Mouse (Mus musculus): ENCODE results near the gene Ercc6l2.

Gene Ercc6l2

DNA sequence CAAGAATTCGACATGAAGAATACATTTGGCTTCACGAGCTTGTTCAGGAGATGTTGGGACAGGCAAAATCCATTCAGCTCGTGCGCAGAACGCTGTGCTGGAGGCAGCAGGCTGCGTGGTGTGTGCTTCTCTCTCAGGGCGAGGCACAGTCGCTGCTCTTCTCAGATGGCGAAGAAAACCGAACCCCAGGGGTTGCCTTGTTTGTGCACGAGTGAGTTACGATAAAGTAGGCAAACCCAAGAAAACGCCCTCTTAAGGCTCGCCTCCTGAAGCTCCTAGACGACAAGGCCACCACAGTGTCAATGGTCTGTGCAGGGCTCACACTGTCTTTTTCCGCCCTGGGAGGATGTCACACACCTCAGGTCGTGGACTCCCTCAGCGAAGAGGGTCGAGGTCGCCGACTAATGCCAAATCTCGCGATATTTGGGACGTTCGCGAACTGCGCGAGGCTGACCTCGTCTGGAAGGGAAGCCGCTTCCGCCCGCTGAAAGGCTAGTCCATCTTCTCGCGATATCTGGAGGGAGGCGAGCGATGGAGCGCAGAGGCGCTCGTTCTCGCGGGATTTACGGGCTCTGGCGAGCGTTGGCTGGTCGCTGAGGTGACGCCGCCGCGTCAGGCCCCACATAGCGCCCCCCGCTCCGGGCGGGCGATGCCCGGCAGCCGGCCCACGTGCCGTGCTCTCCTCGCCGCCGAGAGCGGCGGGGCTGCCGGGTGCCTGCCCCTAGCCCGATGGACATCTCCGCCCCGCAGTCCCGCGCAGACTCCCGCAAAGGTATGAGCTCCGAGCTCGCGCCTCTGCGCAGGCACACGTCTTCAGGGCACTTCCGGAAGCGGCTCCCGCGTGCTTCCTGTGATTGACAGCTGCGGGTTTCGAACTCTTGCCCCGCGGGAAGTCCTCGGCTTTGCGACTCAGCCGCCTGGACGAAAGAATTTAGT lies at the start of gene Ercc6l2:
Ercc6l2 (plus strand) TSS at position 495 of the 936 bp plus-strand sequence.
- peak; percentile 100 for DNase-seq

DNA sequence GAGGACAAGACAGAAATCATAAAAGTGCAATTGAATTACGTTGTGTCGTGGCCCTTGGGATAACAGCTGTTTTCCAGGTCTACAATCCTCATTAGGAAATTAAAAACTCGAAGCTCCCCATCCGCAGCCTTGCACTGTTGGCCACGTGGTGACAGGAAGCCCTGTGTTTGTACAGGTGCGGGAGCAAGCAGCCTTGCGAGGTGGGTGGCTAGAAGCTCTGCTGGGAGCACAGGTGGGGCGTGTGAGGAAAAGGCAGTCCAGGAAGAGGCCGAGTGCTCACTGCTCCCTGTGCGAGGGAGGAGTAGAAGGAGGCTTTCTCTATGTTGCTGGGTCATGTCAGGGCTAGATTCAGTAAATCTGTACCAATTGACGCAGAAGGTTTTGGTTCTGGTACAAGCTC lies 49.0 kb upstream of the Ercc6l2 start:
- DNase-seq: no peak

DNA sequence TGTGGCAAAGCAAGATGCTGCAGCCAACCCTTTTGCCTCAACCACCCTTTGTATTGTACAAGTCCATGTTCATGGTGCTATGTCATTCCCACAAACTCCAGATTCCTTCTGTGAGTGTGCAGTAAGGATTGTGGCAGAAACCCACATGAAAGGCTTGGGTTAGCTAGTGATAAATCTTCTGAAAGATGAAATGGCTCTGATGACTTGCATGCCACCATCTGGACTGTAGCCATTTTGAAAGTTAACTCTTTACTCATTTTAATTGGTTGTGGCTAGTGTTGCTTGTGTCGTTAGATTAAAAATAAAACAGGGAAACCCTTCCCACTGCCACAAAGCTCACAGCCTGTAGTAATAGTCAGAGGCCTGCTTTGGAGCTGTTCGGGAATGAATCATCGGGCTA lies 44.0 kb upstream of the Ercc6l2 start:
- peak; percentile 33 for DNase-seq

DNA sequence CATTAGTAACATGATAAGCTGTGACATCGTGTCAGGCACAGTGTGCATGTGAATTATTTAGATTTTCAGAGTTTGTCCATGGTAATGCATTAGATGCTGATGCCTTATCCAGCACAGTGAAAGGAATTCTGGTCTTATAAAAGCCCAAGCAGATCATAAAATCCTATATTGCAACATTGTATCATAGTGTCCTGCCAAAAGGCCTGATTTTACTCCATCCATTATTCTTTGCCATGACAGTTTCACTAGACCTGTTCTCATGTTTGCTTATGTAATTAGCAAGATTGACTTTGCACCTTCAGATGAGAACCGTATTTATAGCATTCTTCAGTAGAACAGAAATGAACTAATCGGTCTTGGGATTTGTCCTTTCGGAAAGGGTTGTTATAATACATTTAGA lies 36.1 kb upstream of the Ercc6l2 start:
- no peak for DNase-seq

DNA sequence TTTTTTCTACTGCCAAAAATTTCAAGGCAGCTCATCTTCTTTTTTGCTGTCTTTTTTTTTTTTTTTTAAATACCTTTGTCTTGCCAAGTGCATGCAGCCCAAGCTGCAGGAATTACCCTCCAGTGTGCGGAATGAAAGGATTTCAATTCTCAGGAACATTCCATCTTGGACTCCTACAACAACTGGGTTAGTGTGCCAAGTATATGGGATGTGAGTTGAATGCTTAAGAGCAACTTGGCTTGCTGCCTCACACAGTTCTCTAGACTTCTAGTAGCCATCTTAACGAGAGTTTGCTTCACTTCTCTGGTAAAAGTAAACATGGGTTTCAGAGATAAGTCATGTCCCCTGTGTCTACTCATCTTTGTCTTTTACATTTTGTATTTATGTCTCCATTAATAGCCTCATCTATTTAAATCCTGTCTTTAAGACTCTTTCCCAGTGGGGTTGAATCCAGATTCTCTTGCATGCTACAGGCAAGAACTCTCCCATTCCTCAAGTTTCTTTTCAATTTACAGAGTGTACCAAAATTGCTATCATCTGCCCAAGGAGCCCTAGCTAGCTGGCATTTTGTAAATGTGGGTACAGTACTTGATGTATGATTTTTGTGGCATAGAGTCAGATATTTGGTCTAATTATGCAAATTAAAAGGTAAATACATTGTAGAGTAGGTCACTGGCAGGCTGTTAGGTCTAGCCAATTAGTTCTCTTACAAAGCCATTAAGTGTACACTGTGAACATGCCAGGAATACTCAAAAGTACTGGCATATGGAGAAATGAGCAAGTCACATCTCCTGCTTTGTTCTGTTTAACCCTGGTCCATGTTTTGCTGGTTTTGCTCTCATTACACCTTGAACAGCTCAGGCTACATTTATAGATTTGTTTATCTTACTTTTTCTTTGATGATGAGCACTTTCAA lies 35.4 kb upstream of the Ercc6l2 start:
- peak; percentile 32 for DNase-seq

DNA sequence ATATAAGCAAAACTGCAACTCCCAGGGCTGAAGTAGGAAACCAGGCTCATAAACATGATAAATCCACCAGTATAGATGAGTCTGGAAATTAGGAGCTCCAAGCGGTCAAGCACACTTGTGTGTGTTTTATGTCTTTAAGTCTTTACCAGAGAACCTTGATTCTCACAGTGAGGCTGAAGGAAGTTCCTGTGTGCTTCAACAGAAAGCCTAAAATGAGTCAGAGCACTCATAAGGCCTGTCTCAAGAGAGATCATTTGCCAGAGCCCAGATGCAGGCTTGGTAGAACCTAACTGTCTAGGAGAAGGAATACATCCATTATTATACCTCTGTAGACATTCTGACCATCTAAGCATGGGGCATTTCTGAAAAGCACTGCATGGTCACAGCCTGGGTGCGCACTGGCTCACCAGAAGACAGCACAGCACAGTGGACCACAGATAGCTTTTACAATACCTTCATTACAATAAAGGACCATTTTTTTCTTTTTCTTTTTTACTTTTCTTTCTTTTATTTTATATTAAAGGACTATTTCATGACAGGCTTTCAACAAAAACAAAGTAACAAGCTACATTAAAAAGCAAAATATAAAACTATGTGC lies 22.7 kb upstream of the Ercc6l2 start:
- DNase-seq: no peak

DNA sequence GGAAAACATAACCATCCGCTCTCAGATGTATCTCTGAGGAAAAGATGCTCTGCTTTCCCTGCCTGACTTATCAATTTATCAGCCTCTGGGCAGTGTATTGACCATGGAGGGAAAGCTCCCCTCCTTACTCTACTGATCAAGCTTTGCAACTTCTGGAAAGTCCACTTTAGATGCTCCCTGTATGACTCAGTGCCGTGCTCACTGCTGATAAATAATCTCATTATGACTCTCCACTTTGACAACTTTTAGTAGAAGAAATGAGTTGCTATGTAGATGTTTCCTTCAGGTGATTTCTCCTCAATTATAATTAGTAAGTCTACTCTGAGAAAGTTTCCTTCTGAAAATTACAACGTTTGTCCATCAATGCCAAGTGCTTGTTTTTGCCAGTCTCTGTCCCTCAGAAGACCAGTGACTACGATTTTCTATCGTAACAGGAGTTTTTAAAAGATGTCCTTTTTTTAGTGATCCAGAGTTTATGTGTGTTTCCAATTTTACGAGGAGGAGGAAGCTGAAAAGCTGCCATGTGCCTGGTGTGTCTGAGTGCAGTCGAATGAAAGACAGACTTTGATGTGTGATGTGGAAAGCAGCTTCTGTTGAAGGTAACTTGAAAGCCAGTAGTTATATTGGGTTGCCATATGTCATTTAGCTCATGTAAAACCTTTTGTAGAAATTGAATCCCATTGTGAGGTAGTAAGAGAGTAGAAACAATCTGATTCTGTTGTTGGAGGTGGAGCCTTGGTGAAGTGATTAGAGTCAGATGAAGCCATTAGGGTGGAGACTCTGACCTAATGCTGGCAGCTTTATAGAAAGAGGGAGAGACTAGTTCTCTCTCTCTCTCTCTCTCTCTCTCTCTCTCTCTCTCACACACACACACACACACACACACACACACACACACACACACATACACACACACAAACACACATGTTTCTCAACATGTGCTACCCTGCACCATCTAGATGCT lies 21.4 kb upstream of the Ercc6l2 start:
- DNase-seq: no peak

DNA sequence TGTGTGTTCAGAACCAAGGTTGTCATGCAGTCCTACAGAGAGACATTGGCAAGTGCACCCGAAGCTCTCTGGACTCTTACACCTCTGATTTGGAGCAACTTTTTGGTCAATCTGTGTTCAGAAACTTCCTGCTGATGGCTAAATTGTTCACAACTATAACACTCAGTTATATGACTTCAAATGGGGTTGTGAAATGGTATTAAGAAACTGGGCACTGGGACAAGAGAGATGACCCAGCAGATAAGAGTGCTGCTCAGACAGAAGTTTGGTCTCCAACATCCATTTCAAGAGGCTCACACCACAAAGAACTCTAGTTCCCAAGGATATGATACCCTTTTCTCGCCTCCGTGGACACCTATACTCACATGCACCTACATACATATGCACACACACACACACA lies 16.4 kb upstream of the Ercc6l2 start:
- no peak for DNase-seq

DNA sequence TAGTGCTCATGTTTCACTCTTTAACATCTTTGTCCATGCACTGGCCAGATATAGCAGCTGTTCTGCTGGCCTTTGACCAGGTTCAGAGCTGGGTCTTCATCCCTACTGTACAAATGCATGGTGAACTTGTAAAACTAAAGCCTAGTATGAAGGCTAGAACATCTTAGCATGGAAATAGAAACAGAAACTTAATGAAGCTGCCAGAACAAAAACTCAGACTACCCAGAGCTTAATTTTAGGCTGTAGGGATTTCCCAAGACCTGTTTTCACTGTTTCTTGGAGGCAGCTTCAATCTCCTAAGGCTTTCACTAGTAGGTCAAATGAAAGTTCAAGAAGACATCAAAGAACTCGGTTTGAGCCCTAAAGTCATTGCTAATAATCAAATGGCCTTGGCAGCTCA lies 15.1 kb upstream of the Ercc6l2 start:
- DNase-seq: no peak

DNA sequence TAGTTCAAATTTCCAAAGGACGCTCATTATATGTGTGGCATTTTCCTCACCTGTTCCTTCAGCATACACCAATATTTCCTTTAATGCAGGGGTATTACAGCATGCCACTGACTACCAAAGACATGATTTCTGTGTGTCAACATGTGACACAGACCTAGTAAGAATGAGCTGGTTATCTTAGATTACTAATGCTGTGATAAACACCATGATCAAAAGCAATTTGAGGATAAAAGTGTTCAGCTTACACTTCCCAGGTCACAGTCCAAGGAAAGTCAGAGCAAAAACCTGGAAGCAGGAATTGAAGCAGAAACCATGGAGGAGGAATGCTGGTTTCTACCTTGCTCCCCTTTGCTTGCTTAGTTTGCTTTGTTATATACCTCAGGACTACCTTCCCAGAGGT lies 13.8 kb upstream of the Ercc6l2 start:
- DNase-seq: no peak

DNA sequence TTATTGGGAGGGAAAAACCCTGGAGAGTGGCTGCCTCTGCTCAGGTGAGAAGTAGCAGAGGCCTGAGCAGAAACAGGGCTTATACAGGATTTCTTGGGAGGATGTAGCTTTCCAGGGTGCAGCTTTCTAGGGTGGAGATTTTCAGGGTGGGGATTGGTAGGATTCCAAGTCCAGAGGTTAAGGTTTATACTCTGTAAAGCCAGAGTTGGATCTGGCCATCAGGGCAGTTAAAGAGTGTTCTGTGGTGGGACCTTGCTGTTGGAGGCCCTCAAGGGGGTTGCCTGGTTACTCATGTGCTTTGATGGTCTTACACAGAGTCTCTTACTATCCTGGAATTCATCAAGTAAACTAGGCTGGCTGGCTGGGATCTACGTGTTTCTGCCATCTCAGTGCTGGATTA lies 7.8 kb upstream of the Ercc6l2 start:
- DNase-seq: no peak

DNA sequence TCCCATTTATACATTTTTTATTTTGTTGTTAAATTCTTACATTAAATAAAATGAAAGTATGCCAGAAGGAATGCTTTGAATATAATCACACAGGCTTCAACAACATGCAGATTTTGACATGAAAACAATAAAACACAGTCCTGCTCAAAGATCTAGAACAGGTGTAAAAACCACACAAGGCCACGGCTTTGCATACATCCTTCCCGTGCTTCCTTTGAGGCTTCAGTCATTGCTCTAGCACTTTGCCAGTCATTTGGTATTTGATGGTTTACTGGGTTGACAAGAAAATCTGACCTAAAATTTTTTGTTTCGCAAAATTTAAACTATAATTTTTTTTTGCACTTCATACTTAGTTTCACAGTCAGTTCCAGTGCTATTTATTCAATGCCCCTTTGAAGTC lies 7.1 kb upstream of the Ercc6l2 start:
- no peak for DNase-seq

DNA sequence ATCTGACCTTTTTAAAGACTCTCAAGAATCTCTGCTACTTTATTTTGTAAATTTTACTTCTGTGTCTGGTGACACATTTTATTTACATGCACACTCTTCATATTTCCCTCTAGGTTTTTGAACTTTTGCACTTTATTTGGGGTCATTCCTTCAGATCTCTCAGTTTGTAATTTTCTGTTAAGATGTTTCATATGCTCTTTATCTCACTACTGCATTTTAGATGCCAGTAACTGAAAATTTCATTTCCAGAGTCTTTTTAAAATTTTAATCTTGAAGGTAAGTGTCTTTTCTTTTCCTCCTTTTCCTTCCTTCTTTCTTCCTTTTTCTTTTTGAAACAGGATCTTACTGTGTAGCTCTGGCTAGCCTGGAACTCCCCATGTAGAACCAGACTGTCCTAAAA lies 3.6 kb upstream of the Ercc6l2 start:
- no peak for DNase-seq

DNA sequence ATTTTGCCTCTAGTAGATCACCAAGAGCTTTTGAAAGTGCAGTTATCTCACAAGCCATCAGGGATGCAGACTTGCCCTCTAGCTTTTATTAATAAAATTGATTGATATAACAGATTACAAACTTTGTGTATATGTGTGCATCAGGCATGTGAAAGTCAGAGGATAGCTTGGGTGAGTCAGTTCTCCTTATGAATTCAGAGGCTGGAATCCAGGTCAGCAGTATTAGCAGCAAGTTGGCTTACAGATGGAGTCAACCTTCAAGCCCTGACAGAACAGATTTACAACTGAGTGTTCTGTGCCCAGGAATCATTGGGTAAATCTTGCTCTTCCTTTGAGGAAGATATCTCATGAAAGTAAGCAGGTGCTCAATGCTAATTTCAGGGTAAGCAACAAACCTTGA lies 891 bp downstream of the Ercc6l2 start:
- DNase-seq: no peak

DNA sequence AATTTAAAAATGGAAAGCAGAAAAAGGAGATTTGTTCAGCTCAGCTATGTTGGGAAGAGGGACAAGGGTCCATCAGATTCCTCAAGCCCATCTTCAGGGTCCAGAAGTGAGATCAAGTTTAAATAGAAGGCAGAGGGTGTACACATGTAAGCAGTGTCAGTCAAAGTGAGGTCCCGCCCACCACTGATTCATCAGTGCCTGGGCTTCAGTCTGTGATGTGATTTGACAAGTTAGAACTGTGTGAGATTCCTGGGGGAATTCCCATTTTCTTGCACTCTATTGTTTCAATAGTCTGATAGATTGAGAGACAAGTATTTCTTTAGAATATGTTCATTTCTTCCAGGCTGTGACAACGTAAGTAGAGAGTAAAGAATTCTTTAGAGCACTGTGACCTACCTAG lies 30.7 kb downstream of the Ercc6l2 start:
- no peak for DNase-seq

DNA sequence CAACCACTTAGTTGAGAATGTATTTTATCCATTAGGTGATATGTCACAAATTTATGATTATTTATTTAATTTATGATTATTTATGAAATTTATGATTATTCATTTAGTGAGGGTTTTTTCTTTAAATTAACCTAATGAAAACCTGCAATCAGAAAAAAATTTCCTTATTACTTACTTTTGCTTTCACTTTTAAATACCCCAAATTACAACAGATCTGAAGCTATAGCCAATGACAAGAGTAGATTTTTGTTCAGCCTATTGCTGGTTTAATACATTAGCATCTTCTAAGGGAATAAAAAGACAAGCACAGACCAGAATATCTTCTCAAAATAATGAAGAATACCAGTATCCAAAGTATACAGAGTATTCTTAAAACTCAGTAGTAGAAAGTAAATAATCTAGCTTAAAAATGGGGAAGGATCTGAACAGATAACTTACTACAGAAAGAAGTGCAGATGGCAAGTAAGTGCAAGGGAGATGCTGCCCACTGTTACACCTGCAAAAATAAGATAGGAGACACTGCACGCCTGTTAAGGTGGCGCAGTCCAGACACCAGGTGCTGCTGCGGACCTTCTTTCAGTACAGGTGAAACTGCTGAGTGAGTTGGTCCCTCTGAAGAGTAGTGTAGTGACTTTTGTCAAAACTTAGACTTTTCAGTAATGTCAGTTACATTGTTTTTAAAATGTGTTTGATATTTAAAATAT lies 35.4 kb downstream of the Ercc6l2 start:
- no peak for DNase-seq

DNA sequence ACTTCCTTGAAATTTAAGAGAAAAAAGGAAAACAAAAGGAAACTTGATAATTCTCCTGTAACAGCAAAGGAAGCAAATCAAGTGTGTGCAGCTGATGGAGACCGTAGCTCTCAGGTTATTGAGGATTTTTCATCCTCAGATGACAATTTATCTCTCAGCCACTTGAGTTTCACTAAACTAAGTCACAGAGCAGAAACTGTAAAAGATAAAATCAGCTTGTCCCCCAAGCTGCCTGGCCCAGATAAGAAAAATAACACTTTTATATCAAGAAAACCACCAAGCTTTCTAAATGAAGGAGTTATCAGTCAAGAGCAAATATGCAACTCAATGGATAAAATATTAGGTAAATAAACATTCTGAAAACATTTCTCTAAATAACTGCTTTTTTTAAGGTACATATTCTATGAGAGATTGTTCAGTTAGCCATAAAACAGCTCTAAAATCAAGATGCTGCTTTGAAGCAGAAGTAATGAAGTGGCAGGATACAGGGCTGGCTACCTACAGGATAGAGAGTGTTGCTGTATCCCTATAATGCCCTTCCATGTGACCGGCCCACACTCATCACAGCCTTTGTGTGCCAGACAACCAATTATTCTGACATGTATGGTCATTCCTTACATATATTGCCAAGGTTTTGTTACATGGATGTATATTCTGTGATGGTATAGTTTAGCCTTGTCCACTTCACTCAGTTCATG lies 57.7 kb downstream of the Ercc6l2 start:
- DNase-seq: no peak

DNA sequence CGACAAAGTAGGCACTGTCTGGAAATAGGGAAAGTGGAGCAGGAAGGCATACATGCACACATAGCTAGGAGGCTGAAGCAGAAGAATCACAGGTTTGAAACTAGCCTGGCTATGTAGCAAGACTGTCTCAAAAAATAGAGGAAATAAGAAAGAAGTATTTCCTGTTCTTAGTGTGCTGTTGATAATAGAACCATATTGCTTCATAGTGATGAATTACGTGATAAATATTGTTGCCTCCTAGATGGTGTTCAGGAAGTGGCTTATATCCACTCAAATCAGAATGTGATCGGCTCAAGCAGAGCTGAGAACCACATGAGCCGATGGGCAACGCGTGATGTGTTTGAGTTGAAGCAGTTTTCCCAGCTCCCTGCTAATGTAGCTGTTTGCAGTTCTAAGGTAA lies 62.1 kb downstream of the Ercc6l2 start:
- no peak for DNase-seq

DNA sequence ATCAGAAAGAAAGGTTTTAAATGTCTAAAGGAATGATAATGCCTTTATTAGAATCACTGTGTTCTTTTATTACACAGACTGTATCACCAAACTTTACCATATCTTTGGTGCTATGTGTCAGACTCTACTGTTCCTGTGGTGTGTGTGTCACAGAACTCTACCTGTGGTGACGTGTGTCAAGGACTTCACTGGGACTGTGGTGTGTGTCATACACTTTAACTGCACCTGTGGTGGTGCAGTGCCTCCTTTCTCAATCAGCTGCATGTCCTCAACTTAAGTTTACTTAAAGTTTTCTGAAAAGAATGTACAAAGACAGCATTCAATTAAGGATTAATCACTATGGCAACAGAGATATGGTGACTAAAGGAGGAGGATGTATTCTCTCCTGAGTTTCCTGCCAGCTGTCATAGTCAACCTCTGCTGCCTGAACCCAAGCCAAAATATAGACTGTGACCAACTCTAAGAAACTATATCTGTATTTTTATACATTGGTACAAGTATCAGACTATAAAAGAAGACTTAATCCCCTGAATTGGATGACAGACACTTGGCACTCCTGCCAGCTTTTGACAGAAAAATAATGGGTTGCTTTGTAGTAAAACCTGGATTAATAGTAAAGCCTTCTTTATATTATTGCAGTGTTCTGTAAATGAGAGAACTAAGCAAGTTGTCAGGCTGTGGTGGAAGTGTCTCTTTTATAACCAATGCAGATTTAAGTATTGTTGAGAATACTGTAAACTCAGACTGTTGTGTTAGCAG lies 64.2 kb downstream of the Ercc6l2 start:
- DNase-seq: no peak

DNA sequence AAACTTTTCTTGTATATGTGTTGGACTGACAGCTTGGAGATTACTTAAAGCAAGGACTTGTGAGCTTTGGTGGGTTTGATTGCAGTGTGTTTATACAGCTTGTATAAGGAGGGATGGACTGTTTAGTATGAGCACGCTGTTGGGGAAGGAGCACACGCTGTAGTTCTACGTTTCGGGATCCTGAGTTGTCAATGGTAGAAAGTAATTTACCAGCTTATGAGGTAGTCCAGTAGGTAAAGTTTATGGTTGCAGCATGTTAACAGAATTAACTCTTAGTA lies 64.8 kb downstream of the Ercc6l2 start:
- DNase-seq: no peak
